ENCODE assay signal across 10 mouse cellular contexts in genomic region chr19:7083035-7083794, GRCm38 (mm10). TPM values are rescaled to one million over a fixed set of nuclear protein-coding genes. Genes with fewer than 3 reads are reported as not detected.
DNase-seq lines count a peak whose midpoint lies in the region; ATAC-seq and TF ChIP-seq lines count a peak whose summit lies in the region.
"Had no signal": no experiment of that assay in that cellular context is flagged by ENCODE, and none has a peak within 500 bp of the region (broad histone marks: within the 10 kb centered on the region; RNA-seq: fewer than 3 reads in every experiment).

No protein-coding gene starts in this region.

- no peak for TF ChIP-seq CTCF in brain, embryonic 14.5 days (IDR thresholded peaks at IDR 0.05; ENCODE audit: borderline replicate concordance, extremely low read depth, insufficient read depth, insufficient read length)

- WGBS in heart, embryonic 13.5 days = 37% methylated on average over 14 of the region's 14 CpGs
- 32% methylated on average over 14 of the region's 14 CpGs for WGBS in heart, embryonic 10.5 days
- WGBS in hindbrain, embryonic 10.5 days = 24% methylated on average over 14 of the region's 14 CpGs
- 13% methylated on average over 14 of the region's 14 CpGs for WGBS in midbrain, embryonic 15.5 days

- H3K4me3 ChIP-seq in heart, embryonic 13.5 days = no peak overlapping the region
- H3K4me3 ChIP-seq in heart, embryonic 10.5 days = no peak overlapping the region
- H3K4me3 ChIP-seq in hindbrain, embryonic 10.5 days = no peak overlapping the region
- H3K4me3 ChIP-seq in midbrain, embryonic 15.5 days = no peak overlapping the region
- H3K4me3 ChIP-seq: erythroblast, embryonic 14.5 days had no signal

- peaks cover 49% of the 10 kb centered on the region for H3K27me3 ChIP-seq in heart, embryonic 13.5 days (replicated peaks)
- peaks cover 74% of the 10 kb centered on the region for H3K27me3 ChIP-seq in heart, embryonic 10.5 days (ENCODE audit: insufficient read depth, poor library complexity, severe bottlenecking)
- H3K27me3 ChIP-seq in hindbrain, embryonic 10.5 days (ENCODE audit: insufficient read depth, poor library complexity, severe bottlenecking) = peaks cover 82% of the 10 kb centered on the region
- no peaks in the 10 kb centered on the region; the same call in 1 of the 2 replicates for H3K27me3 ChIP-seq in midbrain, embryonic 15.5 days (replicated peaks)

- peaks cover 17% of the 10 kb centered on the region for H3K4me1 ChIP-seq in heart, embryonic 13.5 days
- peaks cover 18% of the 10 kb centered on the region for H3K4me1 ChIP-seq in heart, embryonic 10.5 days
- H3K4me1 ChIP-seq in hindbrain, embryonic 10.5 days (replicated peaks) = peaks cover 58% of the 10 kb centered on the region
- H3K4me1 ChIP-seq in midbrain, embryonic 15.5 days = peaks cover 45% of the 10 kb centered on the region

- H3K9me3 ChIP-seq in heart, embryonic 13.5 days = no peaks in the 10 kb centered on the region
- no peaks in the 10 kb centered on the region for H3K9me3 ChIP-seq in heart, embryonic 10.5 days
- H3K9me3 ChIP-seq in hindbrain, embryonic 10.5 days = no peaks in the 10 kb centered on the region
- H3K9me3 ChIP-seq in midbrain, embryonic 15.5 days = no peaks in the 10 kb centered on the region

- no peak overlapping the region for H3K4me2 ChIP-seq in heart, embryonic 13.5 days
- H3K4me2 ChIP-seq in midbrain, embryonic 15.5 days = no peak overlapping the region

- no peak for TF ChIP-seq POLR2A in brain, embryonic 14.5 days (IDR thresholded peaks at IDR 0.05; ENCODE audit: borderline replicate concordance, extremely low read depth, insufficient read depth, insufficient read length, poor library complexity, severe bottlenecking)

- no peak for DNase-seq in heart, embryonic 10.5 days (ENCODE audit: low spot score)
- peak; percentile 94 for DNase-seq in brain, embryonic 14.5 days (ENCODE audit: low read depth)
- DNase-seq in hindbrain, embryonic 10.5 days (ENCODE audit: low spot score) = no peak
- DNase-seq in natural killer cell, adult 2 months (ENCODE audit: low spot score in 2 of 2) = no peak
- DNase-seq in cerebellum, adult 11-12 months = no peak
- no peak for DNase-seq in adrenal gland, adult 8-10 months
- DNase-seq: heart, postnatal 36 days had no signal

- H3K36me3 ChIP-seq in heart, embryonic 13.5 days = no peaks in the 10 kb centered on the region
- no peaks in the 10 kb centered on the region for H3K36me3 ChIP-seq in heart, embryonic 10.5 days
- no peaks in the 10 kb centered on the region for H3K36me3 ChIP-seq in hindbrain, embryonic 10.5 days
- H3K36me3 ChIP-seq in midbrain, embryonic 15.5 days (replicated peaks) = no peaks in the 10 kb centered on the region

- H3K27ac ChIP-seq in heart, embryonic 13.5 days (replicated peaks) = no peak overlapping the region
- no peak overlapping the region for H3K27ac ChIP-seq in heart, embryonic 10.5 days
- H3K27ac ChIP-seq in hindbrain, embryonic 10.5 days = peak overlapping the region; percentile 46; the same call in 1 of the 2 replicates
- peak overlapping the region; percentile 65 for H3K27ac ChIP-seq in midbrain, embryonic 15.5 days

- no peak for ATAC-seq in heart, embryonic 13.5 days (ENCODE audit: extremely low read depth, insufficient number of reproducible peaks, low FRiP score, low TSS enrichment)
- ATAC-seq in midbrain, embryonic 15.5 days (replicated peaks) = peak; percentile 61

- H3K9ac ChIP-seq in heart, embryonic 13.5 days = 0 out of 2 replicates have a peak overlapping the region, but pooled peaks have one; percentile 26
- H3K9ac ChIP-seq in midbrain, embryonic 15.5 days = no peak overlapping the region

RNA-seq across cellular contexts. Expression of gene Flrt1, which starts 22.3 kb away (rescaled TPM):
- polyA plus RNA-seq in heart, embryonic 13.5 days (2015; fragmentation: Nextera tagmentation; extraction: Ambion mirVana) = 1.1 and 1.4 TPM in 2 replicates
- polyA plus RNA-seq in heart, embryonic 10.5 days (2016; fragmentation: Nextera tagmentation; extraction: Ambion mirVana) = 0.53 and 1.0 TPM in 2 replicates
- polyA plus RNA-seq in brain, embryonic 14.5 days (2012; rRNA removed) = 2.5 and 4.3 TPM in 2 replicates
- polyA plus RNA-seq in hindbrain, embryonic 10.5 days (2016; fragmentation: Nextera tagmentation; extraction: Ambion mirVana) = 3.1 and 4.0 TPM in 2 replicates
- 12.2 and 12.5 TPM in 2 replicates for polyA plus RNA-seq in midbrain, embryonic 15.5 days (2015; fragmentation: Nextera tagmentation; extraction: Ambion mirVana)
- total RNA-seq in adrenal gland, adult 8-10 months (2022) = 10 to 100 TPM in 2 of 4 experiments, 1 to 10 TPM in 2; 2.9 to 27.5 (median 14.8) TPM
- polyA plus RNA-seq: erythroblast, embryonic 14.5 days had no signal

RNA-seq across cellular contexts. Expression of gene Macrod1, which starts 26.6 kb away (rescaled TPM):
- 32.0 and 32.9 TPM in 2 replicates for polyA plus RNA-seq in heart, embryonic 13.5 days (2015; fragmentation: Nextera tagmentation; extraction: Ambion mirVana)
- polyA plus RNA-seq in heart, embryonic 10.5 days (2016; fragmentation: Nextera tagmentation; extraction: Ambion mirVana) = 8.0 and 12.4 TPM in 2 replicates
- 5.7 and 8.2 TPM in 2 replicates for polyA plus RNA-seq in brain, embryonic 14.5 days (2012; rRNA removed)
- polyA plus RNA-seq in hindbrain, embryonic 10.5 days (2016; fragmentation: Nextera tagmentation; extraction: Ambion mirVana) = 2.9 and 3.4 TPM in 2 replicates
- polyA plus RNA-seq in midbrain, embryonic 15.5 days (2015; fragmentation: Nextera tagmentation; extraction: Ambion mirVana) = 5.6 and 6.0 TPM in 2 replicates
- total RNA-seq in adrenal gland, adult 8-10 months (2022) = 10 to 100 TPM; 27.7 to 64.8 (median 40.3) TPM

RNA-seq across cellular contexts. Expression of gene Stip1, which starts 43.4 kb away (rescaled TPM):
- polyA plus RNA-seq in heart, embryonic 13.5 days (2015; fragmentation: Nextera tagmentation; extraction: Ambion mirVana) = 207 and 228 TPM in 2 replicates
- 320 and 388 TPM in 2 replicates for polyA plus RNA-seq in heart, embryonic 10.5 days (2016; fragmentation: Nextera tagmentation; extraction: Ambion mirVana)
- polyA plus RNA-seq in brain, embryonic 14.5 days (2012; rRNA removed) = 151 and 158 TPM in 2 replicates
- polyA plus RNA-seq in hindbrain, embryonic 10.5 days (2016; fragmentation: Nextera tagmentation; extraction: Ambion mirVana) = 372 and 451 TPM in 2 replicates
- polyA plus RNA-seq in midbrain, embryonic 15.5 days (2015; fragmentation: Nextera tagmentation; extraction: Ambion mirVana) = 214 and 230 TPM in 2 replicates
- total RNA-seq in adrenal gland, adult 8-10 months (2022) = 100 to 1,000 TPM; 129 to 273 (median 162) TPM

Comparison
In these comparisons a context has a peak if more than half of its experiments do, and no peak if none do; other contexts are left out.
1. H3K27ac ChIP-seq: peak in hindbrain, embryonic 10.5 days (single experiment) and midbrain, embryonic 15.5 days (single experiment); none in heart, embryonic 13.5 days (single experiment) and heart, embryonic 10.5 days (single experiment).